ENCODE assay signal across 8 mouse cellular contexts in genomic region chr11:61147300-61147683, GRCm38 (mm10). TPM values are rescaled to one million over a fixed set of nuclear protein-coding genes. Genes with fewer than 3 reads are reported as not detected.
DNase-seq lines count a peak whose midpoint lies in the region; ATAC-seq lines count a peak whose summit lies in the region.

No protein-coding gene starts in this region.

- H3K36me3 ChIP-seq in lung, embryonic 15.5 days: peaks cover 5% of the 10 kb centered on the region
- peaks cover 5% of the 10 kb centered on the region for H3K36me3 ChIP-seq in heart, embryonic 16.5 days (ENCODE audit: control insufficient read depth, insufficient read depth)
- H3K36me3 ChIP-seq in neural tube, embryonic 14.5 days (ENCODE audit: control insufficient read depth, insufficient read depth, low read length): peaks cover 12% of the 10 kb centered on the region

- H3K4me3 ChIP-seq in lung, embryonic 15.5 days: peak overlapping the region; percentile 38
- H3K4me3 ChIP-seq in heart, embryonic 16.5 days (ENCODE audit: low read length): peak overlapping the region; percentile 53
- peak overlapping the region; percentile 35 for H3K4me3 ChIP-seq in neural tube, embryonic 14.5 days (ENCODE audit: low read depth, low read length)

- DNase-seq in lung, postnatal 25 days (ENCODE audit: low spot score): no peak
- peak; percentile 69 to 79 for DNase-seq in cerebellum, postnatal 25 days
- DNase-seq in liver: peak; percentile 28
- DNase-seq in natural killer cell, adult 2 months (ENCODE audit: low spot score in 2 of 2): no peak
- no peak for DNase-seq in ovary, postnatal 10 days (ENCODE audit: low spot score)

- H3K27me3 ChIP-seq in lung, embryonic 15.5 days: peaks cover 24% of the 10 kb centered on the region
- H3K27me3 ChIP-seq in heart, embryonic 16.5 days (ENCODE audit: control insufficient read depth, insufficient read depth, low read length): peaks cover 6% of the 10 kb centered on the region; the same call in 1 of the 2 replicates
- H3K27me3 ChIP-seq in neural tube, embryonic 14.5 days (ENCODE audit: control insufficient read depth, insufficient read depth, low read length): no peaks in the 10 kb centered on the region

- 6% methylated on average over 32 of the region's 32 CpGs for WGBS in lung, embryonic 15.5 days
- 9% methylated on average over 32 of the region's 32 CpGs for WGBS in heart, embryonic 16.5 days
- WGBS in neural tube, embryonic 14.5 days: 5% methylated on average over 32 of the region's 32 CpGs

- H3K27ac ChIP-seq in lung, embryonic 15.5 days: no peak overlapping the region
- H3K27ac ChIP-seq in heart, embryonic 16.5 days (ENCODE audit: low read length): no peak overlapping the region
- no peak overlapping the region for H3K27ac ChIP-seq in neural tube, embryonic 14.5 days (ENCODE audit: low read depth, low read length)

- no peaks in the 10 kb centered on the region for H3K9me3 ChIP-seq in lung, embryonic 15.5 days
- no peaks in the 10 kb centered on the region for H3K9me3 ChIP-seq in heart, embryonic 16.5 days (replicated peaks; ENCODE audit: control insufficient read depth, low read length)
- no peaks in the 10 kb centered on the region for H3K9me3 ChIP-seq in neural tube, embryonic 14.5 days (ENCODE audit: control insufficient read depth, low read length)

- H3K9ac ChIP-seq in lung, embryonic 15.5 days: 0 out of 2 replicates have a peak overlapping the region, but pooled peaks have one; percentile 22
- peak overlapping the region; percentile 57 for H3K9ac ChIP-seq in heart, embryonic 16.5 days (ENCODE audit: low read length)
- H3K9ac ChIP-seq in neural tube, embryonic 14.5 days (replicated peaks; ENCODE audit: low read depth, low read length): peak overlapping the region; percentile 28; the same call in 1 of the 2 replicates

- peak overlapping the region; percentile 75 for H3K4me2 ChIP-seq in lung, embryonic 15.5 days
- peak overlapping the region; percentile 79 for H3K4me2 ChIP-seq in heart, embryonic 16.5 days (ENCODE audit: low read depth, low read length)
- peak overlapping the region; percentile 62 for H3K4me2 ChIP-seq in neural tube, embryonic 14.5 days (ENCODE audit: low read depth, low read length)

- ATAC-seq in lung, embryonic 15.5 days (ENCODE audit: borderline replicate concordance, extremely low read depth, low FRiP score, low TSS enrichment): peak; percentile 42; the same call in 1 of the 2 replicates
- peak; percentile 66; the same call in 1 of the 2 replicates for ATAC-seq in heart, embryonic 16.5 days (replicated peaks; ENCODE audit: extremely low read depth, insufficient read depth, low FRiP score)
- peak; percentile 81 for ATAC-seq in neural tube, embryonic 14.5 days (ENCODE audit: low read depth)

- H3K4me1 ChIP-seq in lung, embryonic 15.5 days: peaks cover 12% of the 10 kb centered on the region
- peaks cover 7% of the 10 kb centered on the region for H3K4me1 ChIP-seq in heart, embryonic 16.5 days (ENCODE audit: control insufficient read depth, insufficient read depth, low read length)
- H3K4me1 ChIP-seq in neural tube, embryonic 14.5 days (ENCODE audit: control insufficient read depth, insufficient read depth, low read length): 0 out of 2 replicates have a peak, but pooled peaks cover 7% of the 10 kb centered on the region

RNA-seq across cellular contexts. Expression of gene Tnfrsf13b, which starts 20.7 kb away (rescaled TPM):
- polyA plus RNA-seq in lung, embryonic 15.5 days (2015; fragmentation: Nextera tagmentation; extraction: Ambion mirVana): 2.9 and 3.5 TPM in 2 replicates
- 2.7 and 5.7 TPM in 2 replicates for polyA plus RNA-seq in heart, embryonic 16.5 days (2015; fragmentation: Nextera tagmentation; extraction: Ambion mirVana)
- polyA plus RNA-seq in neural tube, embryonic 14.5 days (2014; fragmentation: Nextera tagmentation; extraction: Ambion mirVana): 0.67 and 1.3 TPM in 2 replicates

RNA-seq across cellular contexts. Expression of gene Usp22, which starts 27.6 kb away (rescaled TPM):
- 109 and 113 TPM in 2 replicates for polyA plus RNA-seq in lung, embryonic 15.5 days (2015; fragmentation: Nextera tagmentation; extraction: Ambion mirVana)
- 63.3 and 69.9 TPM in 2 replicates for polyA plus RNA-seq in heart, embryonic 16.5 days (2015; fragmentation: Nextera tagmentation; extraction: Ambion mirVana)
- 526 and 544 TPM in 2 replicates for polyA plus RNA-seq in neural tube, embryonic 14.5 days (2014; fragmentation: Nextera tagmentation; extraction: Ambion mirVana)

Comparison
In these comparisons a context has a peak if more than half of its experiments do, and no peak if none do; other contexts are left out.
1. DNase-seq: peak in cerebellum, postnatal 25 days (2 of 2) and liver (single experiment); none in lung, postnatal 25 days (single experiment), natural killer cell, adult 2 months (0 of 2) and ovary, postnatal 10 days (single experiment).
2. Peak in every context shown above with its lines, with median percentiles within 50 percentile points of each other: ATAC-seq, H3K4me2 ChIP-seq, H3K4me3 ChIP-seq and H3K9ac ChIP-seq.